Mouse (Mus musculus): ENCODE results near the gene Epn1.

DNA sequence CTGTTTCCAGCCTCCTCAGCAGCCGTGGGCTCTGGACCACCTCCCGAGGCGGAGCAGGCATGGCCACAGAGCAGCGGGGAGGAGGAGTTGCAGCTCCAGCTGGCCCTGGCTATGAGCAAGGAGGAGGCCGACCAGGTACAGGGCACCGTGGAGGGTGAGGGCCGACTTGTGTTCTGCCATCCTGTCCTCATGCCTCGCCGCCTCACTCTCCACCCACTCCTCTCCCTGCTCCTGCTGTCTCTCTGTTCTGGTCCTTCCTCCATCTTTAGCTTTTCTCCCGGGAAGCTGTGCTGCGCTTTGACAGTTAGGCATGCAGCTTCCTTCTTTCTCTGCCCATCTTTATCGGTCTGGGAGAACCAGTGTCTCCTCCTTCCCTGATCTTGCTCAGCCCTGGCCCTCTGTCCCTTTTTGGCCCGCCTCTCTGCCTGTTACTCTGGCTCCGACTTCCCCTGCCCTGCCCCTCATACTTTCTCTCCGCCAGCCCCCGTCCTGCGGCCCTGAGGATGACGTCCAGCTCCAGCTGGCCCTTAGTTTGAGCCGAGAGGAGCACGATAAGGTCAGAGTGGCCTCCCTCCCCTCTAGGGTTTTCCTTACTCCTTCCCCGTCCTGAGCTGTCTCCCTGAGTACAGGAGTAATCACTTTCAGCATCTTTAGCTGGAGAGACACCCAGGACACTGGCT is 12.9 kb downstream of the Epn1 start:
- TF ChIP-seq CTCF (IDR thresholded peaks at IDR 0.05; ENCODE audit: control insufficient read depth, insufficient read depth, low read length) = no peak
- no peak for TF ChIP-seq POLR2A (IDR thresholded peaks at IDR 0.05; ENCODE audit: borderline replicate concordance, control insufficient read depth, low read depth, low read length)
